Mouse (Mus musculus) large intestine, adult 2 months (tissue): ENCODE measurements around the gene Nkain4. TPM values are rescaled to one million over a fixed set of nuclear protein-coding genes. Genes with fewer than 3 reads are reported as not detected.

ENCODE experiments used
- DNase-seq: peaks from one replicate; pipeline ENCODE4 v3.0.0-alpha.2; 2012; ENCODE audit warnings: low read depth, low spot score
- WGBS: fragments of 180-500 bp; shearing (Covaris S2); methylation state at CpG from one replicate; pipeline ENCODE4 v1.1.7; 2018; 5-methylcytosine and 5-hydroxymethylcytosine counted together
- polyA plus RNA-seq: library from polyadenylated mRNA; depleted of rRNA; stranded (reverse); fragments of >200 nt; gene quantifications from 2 replicates; pipeline ENCODE4 v1.2.3, GENCODE M21; 2012; rRNA removed

Nkain4 gene
- polyA plus RNA-seq, 1 experiment, result 8.3 TPM

GRCm38 (mm10) chr2:180895837-180896525, 58.5 kb downstream of the Nkain4 start:
- 78% methylated on average over 11 of the region's 11 CpGs for WGBS
- no peak for DNase-seq

- DNase-seq, result no peak
- WGBS, result 87% methylated on average over 3 of the region's 3 CpGs
Measured at GRCm38 (mm10) chr2:180895321-180895720, 59.2 kb downstream of the Nkain4 start.

- 4% methylated on average over 13 of the region's 13 CpGs for WGBS
- no peak for DNase-seq
Measured at GRCm38 (mm10) chr2:180894734-180895133, 59.8 kb downstream of the Nkain4 start.

GRCm38 (mm10) chr2:180894029-180894623, 60.4 kb downstream of the Nkain4 start:
- 2% methylated on average over 57 of the region's 57 CpGs for WGBS
- no peak for DNase-seq

- no peak for DNase-seq
- WGBS, result 2% methylated on average over 50 of the region's 50 CpGs
Measured at GRCm38 (mm10) chr2:180893537-180894028, 60.9 kb downstream of the Nkain4 start.

GRCm38 (mm10) chr2:180892841-180893521, 61.5 kb downstream of the Nkain4 start:
- under 1% methylated on average over 89 of the region's 97 CpGs for WGBS
- DNase-seq, result no peak

GRCm38 (mm10) chr2:180891835-180892323, 62.6 kb downstream of the Nkain4 start:
- WGBS, result 11% methylated on average over 9 of the region's 9 CpGs
- no peak for DNase-seq

- 2% methylated on average over 37 of the region's 37 CpGs for WGBS
- no peak for DNase-seq
Measured at GRCm38 (mm10) chr2:180891075-180891834, 63.2 kb downstream of the Nkain4 start.

GRCm38 (mm10) chr2:180890422-180891074, 64.0 kb downstream of the Nkain4 start:
- WGBS, result 4% methylated on average over 29 of the region's 29 CpGs
- DNase-seq, result no peak

- 22% methylated on average over 4 of the region's 4 CpGs for WGBS
- no peak for DNase-seq
Measured at GRCm38 (mm10) chr2:180889921-180890280, 64.6 kb downstream of the Nkain4 start.

GRCm38 (mm10) chr2:180889271-180889920, 65.1 kb downstream of the Nkain4 start:
- 7% methylated on average over 19 of the region's 19 CpGs for WGBS

GRCm38 (mm10) chr2:180885270-180885669, 69.2 kb downstream of the Nkain4 start:
- no peak for DNase-seq
- WGBS, result 51% methylated on average over 5 of the region's 5 CpGs

More at GRCm38 (mm10) chr2:180889271-180889920, 65.1 kb downstream of the Nkain4 start:
- DNase-seq, result no peak

Other genes starting within 250 kb of the Nkain4 start
- 8.3 and 14.7 TPM in 2 replicates for gene Dido1, start 244.7 kb downstream of the Nkain4 start, polyA plus RNA-seq
- gene Gid8, start 244.6 kb downstream of the Nkain4 start, polyA plus RNA-seq, result 35.7 and 35.8 TPM in 2 replicates
- gene Slc17a9, start 229.4 kb downstream of the Nkain4 start, polyA plus RNA-seq, result 19.1 and 19.9 TPM in 2 replicates
- gene Bhlhe23, start 177.8 kb downstream of the Nkain4 start, polyA plus RNA-seq, result not detected in 2 replicates
- 26.5 and 34.7 TPM in 2 replicates for gene Ythdf1, start 33.8 kb downstream of the Nkain4 start, polyA plus RNA-seq
- not detected in 2 replicates for gene Birc7, start 25.7 kb downstream of the Nkain4 start, polyA plus RNA-seq
- gene Arfgap1, start 12.5 kb upstream of the Nkain4 start, polyA plus RNA-seq, result 41.1 and 48.9 TPM in 2 replicates
- 1.8 and 2.3 TPM in 2 replicates for gene Col20a1, start 31.8 kb upstream of the Nkain4 start, polyA plus RNA-seq
- 0.05 and 0.08 TPM in 2 replicates for gene Chrna4, start 88.8 kb upstream of the Nkain4 start, polyA plus RNA-seq
- gene Kcnq2, start 180.6 kb upstream of the Nkain4 start, polyA plus RNA-seq, result 0.37 and 0.43 TPM in 2 replicates
- gene Eef1a2, start 202.3 kb upstream of the Nkain4 start, polyA plus RNA-seq, result 3.4 and 3.9 TPM in 2 replicates
- gene Ppdpf, start 232.5 kb upstream of the Nkain4 start, polyA plus RNA-seq, result 168 and 172 TPM in 2 replicates
- 23.9 and 28.2 TPM in 2 replicates for gene Ptk6, start 248.1 kb upstream of the Nkain4 start, polyA plus RNA-seq